ENCODE assay signal across 23 mouse cellular contexts in the genomic region with DNA sequence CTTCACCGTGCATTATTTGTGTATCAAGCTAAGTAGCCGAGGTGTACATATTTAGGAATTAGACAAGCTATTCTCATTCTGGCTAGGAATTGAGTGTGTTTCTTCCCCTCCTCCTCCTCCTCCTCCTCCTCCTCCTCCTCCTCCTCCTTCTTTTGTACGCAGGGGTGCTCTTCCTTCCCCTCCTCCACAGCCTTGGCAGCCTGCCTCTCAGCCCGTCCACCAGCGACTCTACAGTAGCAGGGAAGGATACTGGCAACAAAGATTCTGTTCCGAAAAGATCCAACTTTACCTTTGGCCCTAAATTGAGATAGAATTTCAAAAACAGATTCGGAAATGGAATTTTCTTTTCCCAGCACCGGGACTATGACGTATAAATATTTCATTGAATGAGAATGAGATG.
DNase-seq lines count a peak whose midpoint lies in the region; ATAC-seq and TF ChIP-seq lines count a peak whose summit lies in the region.
"Had no signal": no experiment of that assay in that cellular context is flagged by ENCODE, and none has a peak within 500 bp of the region (broad histone marks: within the 10 kb centered on the region; RNA-seq: fewer than 3 reads in every experiment).

No protein-coding gene starts in this region.

- no peak for ATAC-seq in hindbrain, postnatal 0 days
- ATAC-seq in hindbrain, embryonic 14.5 days (ENCODE audit: low FRiP score) = no peak
- peak; percentile 56; the same call in 1 of the 2 replicates for ATAC-seq in midbrain, embryonic 15.5 days (replicated peaks)
- no peak for ATAC-seq in midbrain, embryonic 13.5 days
- ATAC-seq: lung, postnatal 0 days had no signal

- no peak for TF ChIP-seq CTCF in hindbrain, postnatal 0 days (IDR thresholded peaks at IDR 0.05; ENCODE audit: low read depth)

- WGBS in hindbrain, postnatal 0 days = 58% methylated on average over 8 of the region's 9 CpGs
- 71% methylated on average over 8 of the region's 9 CpGs for WGBS in hindbrain, embryonic 14.5 days
- WGBS in midbrain, embryonic 15.5 days = 68% methylated on average over 8 of the region's 9 CpGs
- WGBS in midbrain, embryonic 13.5 days = 78% methylated on average over 8 of the region's 9 CpGs
- WGBS in heart, embryonic 10.5 days = 75% methylated on average over 8 of the region's 9 CpGs

- no peaks in the 10 kb centered on the region for H3K36me3 ChIP-seq in hindbrain, postnatal 0 days (ENCODE audit: insufficient read depth, low read length)
- no peaks in the 10 kb centered on the region for H3K36me3 ChIP-seq in hindbrain, embryonic 14.5 days (replicated peaks; ENCODE audit: control insufficient read depth, insufficient read depth)
- H3K36me3 ChIP-seq in midbrain, embryonic 15.5 days (replicated peaks) = no peaks in the 10 kb centered on the region
- no peaks in the 10 kb centered on the region for H3K36me3 ChIP-seq in midbrain, embryonic 13.5 days
- H3K36me3 ChIP-seq in heart, embryonic 10.5 days = no peaks in the 10 kb centered on the region
- H3K36me3 ChIP-seq: embryonic facial prominence, embryonic 12.5 days; heart, embryonic 12.5 days; limb, embryonic 15.5 days; liver, embryonic 15.5 days had no signal

- H3K27ac ChIP-seq in hindbrain, postnatal 0 days = no peak overlapping the region
- H3K27ac ChIP-seq in hindbrain, embryonic 14.5 days = no peak overlapping the region
- no peak overlapping the region for H3K27ac ChIP-seq in midbrain, embryonic 15.5 days
- H3K27ac ChIP-seq in midbrain, embryonic 13.5 days = no peak overlapping the region
- no peak overlapping the region for H3K27ac ChIP-seq in heart, embryonic 10.5 days
- H3K27ac ChIP-seq: embryonic facial prominence, embryonic 12.5 days; gastrocnemius, adult 2 months; kidney, postnatal 0 days; limb, embryonic 15.5 days; liver, embryonic 15.5 days; stomach, postnatal 0 days had no signal

- peak overlapping the region; percentile 39 for H3K4me2 ChIP-seq in hindbrain, postnatal 0 days (ENCODE audit: low read depth, low read length)
- H3K4me2 ChIP-seq in hindbrain, embryonic 14.5 days (replicated peaks) = no peak overlapping the region
- peak overlapping the region; percentile 26 for H3K4me2 ChIP-seq in midbrain, embryonic 15.5 days
- H3K4me2 ChIP-seq in midbrain, embryonic 13.5 days (replicated peaks) = no peak overlapping the region; the same call in 1 of the 2 replicates
- H3K4me2 ChIP-seq: embryonic facial prominence, embryonic 12.5 days; heart, embryonic 12.5 days; limb, embryonic 15.5 days; liver, embryonic 15.5 days had no signal

- no peak overlapping the region for H3K9ac ChIP-seq in hindbrain, postnatal 0 days (replicated peaks; ENCODE audit: low read length)
- H3K9ac ChIP-seq in hindbrain, embryonic 14.5 days = no peak overlapping the region
- H3K9ac ChIP-seq in midbrain, embryonic 15.5 days = no peak overlapping the region
- no peak overlapping the region for H3K9ac ChIP-seq in midbrain, embryonic 13.5 days (replicated peaks)
- H3K9ac ChIP-seq: embryonic facial prominence, embryonic 12.5 days; heart, embryonic 12.5 days; limb, embryonic 15.5 days; liver, embryonic 15.5 days had no signal

- H3K27me3 ChIP-seq in hindbrain, postnatal 0 days (ENCODE audit: insufficient read depth, low read length) = no peaks in the 10 kb centered on the region
- no peaks in the 10 kb centered on the region for H3K27me3 ChIP-seq in hindbrain, embryonic 14.5 days (ENCODE audit: control insufficient read depth, insufficient read depth, low read length)
- no peaks in the 10 kb centered on the region for H3K27me3 ChIP-seq in midbrain, embryonic 15.5 days (replicated peaks)
- H3K27me3 ChIP-seq in midbrain, embryonic 13.5 days = no peaks in the 10 kb centered on the region
- H3K27me3 ChIP-seq in heart, embryonic 10.5 days (ENCODE audit: insufficient read depth, poor library complexity, severe bottlenecking) = no peaks in the 10 kb centered on the region
- H3K27me3 ChIP-seq: CH12.LX; embryonic facial prominence, embryonic 12.5 days; heart, embryonic 12.5 days; limb, embryonic 15.5 days; liver, embryonic 15.5 days had no signal

- peak; percentile 85 to 90 for DNase-seq in cerebellum, postnatal 10 days
- DNase-seq in cerebellum, adult 8-10 months = no peak
- peak; percentile 6 for DNase-seq in hindbrain, postnatal 0 days (ENCODE audit: low spot score)
- no peak for DNase-seq in hindbrain, embryonic 14.5 days (ENCODE audit: low spot score)
- peak; percentile 14 to 47 for DNase-seq in cerebellum, postnatal 36 days
- DNase-seq in heart, embryonic 10.5 days (ENCODE audit: low spot score) = no peak
- DNase-seq: adrenal gland, postnatal 25 days; gastrocnemius, adult 2 months; heart, postnatal 14 days; kidney, adult 11 months; right cerebral cortex, adult 18-20 months; thymus, postnatal 25 days had no signal

- H3K9me3 ChIP-seq in hindbrain, postnatal 0 days (ENCODE audit: low read length) = no peaks in the 10 kb centered on the region
- no peaks in the 10 kb centered on the region for H3K9me3 ChIP-seq in hindbrain, embryonic 14.5 days (ENCODE audit: control insufficient read depth, low read length)
- H3K9me3 ChIP-seq in midbrain, embryonic 15.5 days = no peaks in the 10 kb centered on the region
- H3K9me3 ChIP-seq in midbrain, embryonic 13.5 days = no peaks in the 10 kb centered on the region
- H3K9me3 ChIP-seq in heart, embryonic 10.5 days = no peaks in the 10 kb centered on the region
- H3K9me3 ChIP-seq: embryonic facial prominence, embryonic 12.5 days; heart, embryonic 12.5 days; limb, embryonic 15.5 days; liver, embryonic 15.5 days had no signal

- no peaks in the 10 kb centered on the region for H3K4me1 ChIP-seq in hindbrain, postnatal 0 days (ENCODE audit: insufficient read depth, low read length)
- H3K4me1 ChIP-seq in hindbrain, embryonic 14.5 days (replicated peaks; ENCODE audit: control insufficient read depth, insufficient read depth, low read length) = no peaks in the 10 kb centered on the region
- H3K4me1 ChIP-seq in midbrain, embryonic 15.5 days = no peaks in the 10 kb centered on the region
- H3K4me1 ChIP-seq in midbrain, embryonic 13.5 days (replicated peaks) = no peaks in the 10 kb centered on the region
- no peaks in the 10 kb centered on the region for H3K4me1 ChIP-seq in heart, embryonic 10.5 days
- H3K4me1 ChIP-seq: embryonic facial prominence, embryonic 12.5 days; heart, embryonic 12.5 days; limb, embryonic 15.5 days; liver, embryonic 15.5 days had no signal

- H3K4me3 ChIP-seq in hindbrain, postnatal 0 days (ENCODE audit: low read length) = peak overlapping the region; percentile 25
- no peak overlapping the region for H3K4me3 ChIP-seq in hindbrain, embryonic 14.5 days (replicated peaks; ENCODE audit: low read length)
- H3K4me3 ChIP-seq in midbrain, embryonic 15.5 days = peak overlapping the region; percentile 1; the same call in 1 of the 2 replicates
- H3K4me3 ChIP-seq in midbrain, embryonic 13.5 days (replicated peaks) = no peak overlapping the region
- no peak overlapping the region for H3K4me3 ChIP-seq in heart, embryonic 10.5 days
- H3K4me3 ChIP-seq: embryonic facial prominence, embryonic 12.5 days; erythroblast, embryonic 14.5 days; gastrocnemius, adult 2 months; heart, embryonic 12.5 days; limb, embryonic 15.5 days; liver, embryonic 15.5 days had no signal

Comparison
In these comparisons a context has a peak if more than half of its experiments do, and no peak if none do; other contexts are left out.
1. DNase-seq: peak in cerebellum, postnatal 10 days (2 of 2), hindbrain, postnatal 0 days (single experiment) and cerebellum, postnatal 36 days (2 of 2); none in cerebellum, adult 8-10 months (single experiment), hindbrain, embryonic 14.5 days (single experiment) and heart, embryonic 10.5 days (single experiment).
2. H3K4me2 ChIP-seq: peak in hindbrain, postnatal 0 days (single experiment) and midbrain, embryonic 15.5 days (single experiment); none in hindbrain, embryonic 14.5 days (single experiment) and midbrain, embryonic 13.5 days (single experiment).
3. H3K4me3 ChIP-seq: peak in hindbrain, postnatal 0 days (single experiment) and midbrain, embryonic 15.5 days (single experiment); none in hindbrain, embryonic 14.5 days (single experiment), midbrain, embryonic 13.5 days (single experiment) and heart, embryonic 10.5 days (single experiment).